35 mouse cellular contexts compared by ENCODE assay signal in genomic region chr19:21587593-21587992, GRCm38 (mm10).
"Had no signal": no experiment of that assay in that cellular context is flagged by ENCODE, and none has a peak within 500 bp of the region (broad histone marks: within the 10 kb centered on the region; RNA-seq: fewer than 3 reads in every experiment).

No protein-coding gene starts in this region.

- H3K9me3 ChIP-seq: heart, embryonic 10.5 days; heart, embryonic 13.5 days; heart, embryonic 15.5 days; hindbrain, embryonic 10.5 days; hindbrain, embryonic 12.5 days; hindbrain, embryonic 13.5 days; hindbrain, embryonic 15.5 days; intestine, embryonic 15.5 days; kidney, embryonic 15.5 days had no signal

- H3K9ac ChIP-seq: heart, embryonic 12.5 days; heart, embryonic 13.5 days; heart, embryonic 15.5 days; hindbrain, embryonic 12.5 days; hindbrain, embryonic 13.5 days; hindbrain, embryonic 14.5 days; hindbrain, embryonic 15.5 days; intestine, embryonic 15.5 days; kidney, embryonic 15.5 days had no signal

- H3K4me1 ChIP-seq: heart, embryonic 10.5 days; heart, embryonic 12.5 days; heart, embryonic 13.5 days; heart, embryonic 15.5 days; hindbrain, embryonic 10.5 days; hindbrain, embryonic 12.5 days; hindbrain, embryonic 13.5 days; hindbrain, embryonic 15.5 days; intestine, embryonic 15.5 days; kidney, embryonic 15.5 days had no signal

- H3K4me2 ChIP-seq: heart, embryonic 11.5 days; heart, embryonic 12.5 days; heart, embryonic 13.5 days; heart, embryonic 15.5 days; hindbrain, embryonic 12.5 days; hindbrain, embryonic 13.5 days; hindbrain, embryonic 14.5 days; hindbrain, embryonic 15.5 days; intestine, embryonic 15.5 days; kidney, embryonic 15.5 days had no signal

- DNase-seq: heart, adult 2 months; heart, postnatal 14 days; heart, postnatal 36 days; heart, postnatal 4 days; kidney, adult 11 months; kidney, adult 18-20 months; kidney, adult 2 months; kidney, adult 8-10 months; kidney, adult 9 months; kidney, postnatal 10 days; kidney, postnatal 14 days; kidney, postnatal 25 days; kidney, postnatal 36 days; kidney, postnatal 4 days; layer of hippocampus, adult 9-11 months; layer of hippocampus, postnatal 36 days had no signal

- H3K27ac ChIP-seq: heart, adult 2 months; heart, embryonic 10.5 days; heart, embryonic 13.5 days; heart, embryonic 15.5 days; hindbrain, embryonic 10.5 days; hindbrain, embryonic 12.5 days; hindbrain, embryonic 13.5 days; hindbrain, embryonic 14.5 days; hindbrain, embryonic 15.5 days; hindbrain, postnatal 0 days; intestine, embryonic 15.5 days; kidney, embryonic 15.5 days; kidney, postnatal 0 days; layer of hippocampus, adult 2 months had no signal

- H3K36me3 ChIP-seq: heart, embryonic 15.5 days; hindbrain, embryonic 12.5 days; hindbrain, embryonic 13.5 days; hindbrain, embryonic 15.5 days; intestine, embryonic 15.5 days had no signal

- H3K27me3 ChIP-seq: heart, embryonic 12.5 days; heart, embryonic 13.5 days; heart, embryonic 15.5 days; hindbrain, embryonic 12.5 days; hindbrain, embryonic 13.5 days; hindbrain, embryonic 15.5 days; intestine, embryonic 15.5 days; kidney, embryonic 15.5 days had no signal

- H3K4me3 ChIP-seq: heart, adult 2 months; heart, embryonic 10.5 days; heart, embryonic 12.5 days; heart, embryonic 13.5 days; heart, embryonic 15.5 days; hindbrain, embryonic 10.5 days; hindbrain, embryonic 12.5 days; hindbrain, embryonic 13.5 days; hindbrain, embryonic 15.5 days; intestine, embryonic 15.5 days; kidney, embryonic 15.5 days; layer of hippocampus, adult 2 months had no signal

- ATAC-seq: hindbrain, embryonic 16.5 days; hindbrain, postnatal 0 days; inflammation-experienced regulatory T-cells, adult 6 months; intestine, embryonic 15.5 days; intestine, embryonic 16.5 days; intestine, postnatal 0 days had no signal
